Mouse (Mus musculus) small intestine, adult 2 months (tissue): ENCODE measurements around the gene Emp1.

Source experiments
- CTCF ChIP-seq: fragments of 200-500 bp; IDR thresholded peaks from 2 replicates; pipeline ENCODE4 v1.5.1; 2012; ENCODE audit warnings: low read depth, mild to moderate bottlenecking, control low read depth, inconsistent platforms, low read length, moderate library complexity, mixed read lengths; ENCODE audit not compliant: insufficient replicate concordance, insufficient read length; ENCODE audit errors: extremely low read depth
- POLR2A ChIP-seq: fragments of 200-500 bp; IDR thresholded peaks from 2 replicates; pipeline ENCODE4 v1.6.1; 2012; ENCODE audit warnings: low read depth, mild to moderate bottlenecking, control low read depth, inconsistent platforms, low read length, moderate library complexity

- TF ChIP-seq CTCF (no peak), POLR2A (no peak)
Observed at GRCm38 (mm10) chr6:135412649-135413048, 50.3 kb downstream of the Emp1 start.
